ENCODE assay signal across 18 mouse cellular contexts in the genomic region with DNA sequence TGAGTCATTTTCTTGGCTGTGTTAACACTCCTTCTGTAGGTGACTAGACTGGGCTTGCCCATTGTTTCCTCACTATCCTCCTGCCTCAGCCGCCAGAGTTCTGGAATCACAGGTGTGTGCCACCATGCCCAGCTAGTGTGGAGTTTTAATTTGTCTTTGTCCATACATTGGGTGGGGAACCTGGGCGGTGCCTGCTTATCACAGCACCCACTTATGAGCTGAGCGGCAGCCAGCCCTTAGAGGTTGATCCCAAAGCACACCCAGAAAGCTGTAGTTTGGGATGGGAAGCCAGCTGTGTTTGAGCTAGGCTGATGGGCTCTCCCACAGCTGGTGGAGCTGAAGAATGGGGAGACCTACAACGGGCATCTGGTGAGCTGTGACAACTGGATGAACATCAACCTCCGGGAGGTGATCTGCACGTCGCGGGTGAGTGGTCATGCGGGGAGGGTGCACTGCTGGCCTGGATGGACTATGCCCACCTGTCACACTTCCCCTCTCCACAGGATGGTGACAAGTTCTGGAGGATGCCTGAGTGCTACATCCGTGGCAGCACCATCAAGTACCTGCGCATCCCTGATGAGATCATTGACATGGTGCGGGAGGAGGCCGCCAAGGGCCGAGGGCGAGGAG. TPM values are rescaled to one million over a fixed set of nuclear protein-coding genes. Genes with fewer than 3 reads are reported as not detected.
DNase-seq lines count a peak whose midpoint lies in the region; ATAC-seq and TF ChIP-seq lines count a peak whose summit lies in the region.
"Had no signal": no experiment of that assay in that cellular context is flagged by ENCODE, and none has a peak within 500 bp of the region (broad histone marks: within the 10 kb centered on the region; RNA-seq: fewer than 3 reads in every experiment).

No protein-coding gene starts in this region.

- H3K27me3 ChIP-seq in hindbrain, embryonic 10.5 days (ENCODE audit: insufficient read depth, poor library complexity, severe bottlenecking) = no peaks in the 10 kb centered on the region; the same call in 1 of the 2 replicates
- H3K27me3 ChIP-seq in hindbrain, embryonic 12.5 days = peaks cover 4% of the 10 kb centered on the region; the same call in 1 of the 2 replicates
- peaks cover 4% of the 10 kb centered on the region for H3K27me3 ChIP-seq in liver, embryonic 15.5 days
- H3K27me3 ChIP-seq in thymus, adult 2 months (ENCODE audit: control insufficient read depth, insufficient read depth, low read length) = no peaks in the 10 kb centered on the region
- H3K27me3 ChIP-seq in midbrain, postnatal 0 days (ENCODE audit: insufficient read depth, low read length) = no peaks in the 10 kb centered on the region
- H3K27me3 ChIP-seq: midbrain, embryonic 15.5 days; neural tube, embryonic 12.5 days; Patski had no signal

- peaks cover 41% of the 10 kb centered on the region for H3K36me3 ChIP-seq in hindbrain, embryonic 10.5 days
- peaks cover 27% of the 10 kb centered on the region for H3K36me3 ChIP-seq in hindbrain, embryonic 12.5 days
- peaks cover 30% of the 10 kb centered on the region for H3K36me3 ChIP-seq in liver, embryonic 15.5 days (replicated peaks)
- 0 out of 2 replicates have a peak, but pooled peaks cover 3% of the 10 kb centered on the region for H3K36me3 ChIP-seq in thymus, adult 2 months (ENCODE audit: control insufficient read depth, insufficient read depth, low read length)
- peaks cover 17% of the 10 kb centered on the region; the same call in 1 of the 2 replicates for H3K36me3 ChIP-seq in midbrain, postnatal 0 days (ENCODE audit: insufficient read depth, low read length)

- peak overlapping the region; percentile 16; the same call in 1 of the 2 replicates for H3K27ac ChIP-seq in hindbrain, embryonic 10.5 days
- no peak overlapping the region for H3K27ac ChIP-seq in hindbrain, embryonic 12.5 days
- peak overlapping the region; percentile 67 for H3K27ac ChIP-seq in liver, embryonic 15.5 days (replicated peaks)
- no peak overlapping the region for H3K27ac ChIP-seq in thymus, adult 2 months (ENCODE audit: control insufficient read depth, insufficient read depth, low read length)
- no peak overlapping the region for H3K27ac ChIP-seq in midbrain, postnatal 0 days (ENCODE audit: low read depth, low read length)
- H3K27ac ChIP-seq: layer of hippocampus, adult 2 months; midbrain, embryonic 15.5 days; neural tube, embryonic 12.5 days had no signal

- DNase-seq in hindbrain, embryonic 10.5 days (ENCODE audit: low spot score) = no peak
- DNase-seq in c-Kit-positive CD71-positive TER-119-positive erythroid progenitor cells, embryonic 14.5 days (ENCODE audit: low spot score) = peak; percentile 56
- peak; percentile 58 for DNase-seq in kidney, postnatal 10 days
- DNase-seq in frontal cortex, postnatal 25 days (ENCODE audit: low spot score in 2 of 2) = no peak
- no peak for DNase-seq in thymus, adult 2 months
- DNase-seq in midbrain, postnatal 0 days (ENCODE audit: low spot score) = no peak
- DNase-seq: cerebellum, adult 11-12 months; embryo, embryonic 11 days; heart, adult 18-20 months; heart, postnatal 10 days; lung, postnatal 14 days had no signal

- no peak for TF ChIP-seq CTCF in thymus, adult 2 months (IDR thresholded peaks at IDR 0.05; ENCODE audit: borderline replicate concordance, control insufficient read depth, extremely low read depth, insufficient read depth, low read length, poor library complexity)
- TF ChIP-seq CTCF in midbrain, postnatal 0 days (IDR thresholded peaks at IDR 0.05) = no peak

- H3K4me3 ChIP-seq in hindbrain, embryonic 10.5 days = no peak overlapping the region
- no peak overlapping the region for H3K4me3 ChIP-seq in hindbrain, embryonic 12.5 days
- H3K4me3 ChIP-seq in liver, embryonic 15.5 days (replicated peaks) = 0 out of 2 replicates have a peak overlapping the region, but pooled peaks have one; percentile 10
- H3K4me3 ChIP-seq in thymus, adult 2 months (ENCODE audit: control insufficient read depth, insufficient read depth, low read length) = no peak overlapping the region
- no peak overlapping the region for H3K4me3 ChIP-seq in midbrain, postnatal 0 days (ENCODE audit: low read depth, low read length)
- H3K4me3 ChIP-seq: layer of hippocampus, adult 2 months; midbrain, embryonic 15.5 days; neural tube, embryonic 12.5 days had no signal

- H3K9me3 ChIP-seq in hindbrain, embryonic 10.5 days = no peaks in the 10 kb centered on the region
- no peaks in the 10 kb centered on the region for H3K9me3 ChIP-seq in hindbrain, embryonic 12.5 days (replicated peaks)
- H3K9me3 ChIP-seq in liver, embryonic 15.5 days (replicated peaks) = no peaks in the 10 kb centered on the region
- no peaks in the 10 kb centered on the region for H3K9me3 ChIP-seq in midbrain, postnatal 0 days (ENCODE audit: low read length)
- H3K9me3 ChIP-seq: midbrain, embryonic 15.5 days; neural tube, embryonic 12.5 days had no signal

- H3K4me2 ChIP-seq in hindbrain, embryonic 12.5 days (replicated peaks) = no peak overlapping the region
- peak overlapping the region; percentile 55 for H3K4me2 ChIP-seq in liver, embryonic 15.5 days
- no peak overlapping the region for H3K4me2 ChIP-seq in midbrain, postnatal 0 days (ENCODE audit: low read depth, low read length, poor library complexity, severe bottlenecking)
- H3K4me2 ChIP-seq: midbrain, embryonic 15.5 days; neural tube, embryonic 12.5 days had no signal

- ATAC-seq in hindbrain, embryonic 12.5 days (ENCODE audit: low FRiP score) = no peak
- no peak for ATAC-seq in liver, embryonic 15.5 days (ENCODE audit: insufficient read depth)
- ATAC-seq in midbrain, postnatal 0 days (ENCODE audit: low FRiP score) = no peak
- ATAC-seq: midbrain, embryonic 15.5 days; Patski had no signal

- H3K9ac ChIP-seq in hindbrain, embryonic 12.5 days = no peak overlapping the region
- H3K9ac ChIP-seq in liver, embryonic 15.5 days = 0 out of 2 replicates have a peak overlapping the region, but pooled peaks have one; percentile 2
- H3K9ac ChIP-seq in midbrain, postnatal 0 days (replicated peaks; ENCODE audit: low read length, poor library complexity, severe bottlenecking) = no peak overlapping the region
- H3K9ac ChIP-seq: midbrain, embryonic 15.5 days; neural tube, embryonic 12.5 days had no signal

- H3K4me1 ChIP-seq in hindbrain, embryonic 10.5 days (replicated peaks) = peaks cover 26% of the 10 kb centered on the region
- H3K4me1 ChIP-seq in hindbrain, embryonic 12.5 days = peaks cover 21% of the 10 kb centered on the region
- H3K4me1 ChIP-seq in liver, embryonic 15.5 days (replicated peaks) = peaks cover 91% of the 10 kb centered on the region
- peaks cover 33% of the 10 kb centered on the region for H3K4me1 ChIP-seq in thymus, adult 2 months (replicated peaks; ENCODE audit: control insufficient read depth, insufficient read depth, low read length)
- peaks cover 8% of the 10 kb centered on the region; the same call in 1 of the 2 replicates for H3K4me1 ChIP-seq in midbrain, postnatal 0 days (ENCODE audit: insufficient read depth, low read length)

- TF ChIP-seq POLR2A in thymus, adult 2 months (IDR thresholded peaks at IDR 0.05; ENCODE audit: control insufficient read depth, extremely low read depth, insufficient read depth, low read length, poor library complexity) = no peak

- WGBS in hindbrain, embryonic 10.5 days = 93% methylated on average over 15 of the region's 15 CpGs
- 91% methylated on average over 15 of the region's 15 CpGs for WGBS in hindbrain, embryonic 12.5 days
- 75% methylated on average over 15 of the region's 15 CpGs for WGBS in liver, embryonic 15.5 days (ENCODE audit: insufficient replicate concordance)
- 96% methylated on average over 15 of the region's 15 CpGs for WGBS in thymus, adult 2 months
- WGBS in midbrain, postnatal 0 days = 98% methylated on average over 15 of the region's 15 CpGs

RNA-seq across cellular contexts. Expression of a gene that starts 4.5 kb away (rescaled TPM):
- polyA plus RNA-seq in hindbrain, embryonic 10.5 days (2016; fragmentation: Nextera tagmentation; extraction: Ambion mirVana) = 344 and 354 TPM in 2 replicates
- 227 and 231 TPM in 2 replicates for polyA plus RNA-seq in hindbrain, embryonic 12.5 days (2016; fragmentation: Nextera tagmentation; extraction: Ambion mirVana)
- 148 and 155 TPM in 2 replicates for polyA plus RNA-seq in liver, embryonic 15.5 days (2015; fragmentation: Nextera tagmentation; extraction: Ambion mirVana)
- 192 and 199 TPM in 2 replicates for polyA plus RNA-seq in thymus, adult 2 months (2012; rRNA removed)
- total RNA-seq in midbrain, postnatal 0 days (2014; rRNA removed) = 140 and 312 TPM in 2 replicates
- polyA plus RNA-seq in midbrain, postnatal 0 days (2015; fragmentation: Nextera tagmentation; extraction: Ambion mirVana) = 157 and 169 TPM in 2 replicates

RNA-seq across cellular contexts. Expression of a gene that starts 17.4 kb away (rescaled TPM):
- polyA plus RNA-seq in hindbrain, embryonic 10.5 days (2016; fragmentation: Nextera tagmentation; extraction: Ambion mirVana) = 87.4 and 141 TPM in 2 replicates
- 101 and 125 TPM in 2 replicates for polyA plus RNA-seq in hindbrain, embryonic 12.5 days (2016; fragmentation: Nextera tagmentation; extraction: Ambion mirVana)
- 21.7 and 22.3 TPM in 2 replicates for polyA plus RNA-seq in liver, embryonic 15.5 days (2015; fragmentation: Nextera tagmentation; extraction: Ambion mirVana)
- 40.7 and 41.9 TPM in 2 replicates for polyA plus RNA-seq in thymus, adult 2 months (2012; rRNA removed)
- 40.2 and 60.6 TPM in 2 replicates for total RNA-seq in midbrain, postnatal 0 days (2014; rRNA removed)
- polyA plus RNA-seq in midbrain, postnatal 0 days (2015; fragmentation: Nextera tagmentation; extraction: Ambion mirVana) = 37.6 and 50.6 TPM in 2 replicates

RNA-seq across cellular contexts. Expression of a gene that starts 21.2 kb away (rescaled TPM):
- 64.6 and 128 TPM in 2 replicates for polyA plus RNA-seq in hindbrain, embryonic 10.5 days (2016; fragmentation: Nextera tagmentation; extraction: Ambion mirVana)
- polyA plus RNA-seq in hindbrain, embryonic 12.5 days (2016; fragmentation: Nextera tagmentation; extraction: Ambion mirVana) = 186 and 217 TPM in 2 replicates
- polyA plus RNA-seq in liver, embryonic 15.5 days (2015; fragmentation: Nextera tagmentation; extraction: Ambion mirVana) = 23.7 and 26.1 TPM in 2 replicates
- polyA plus RNA-seq in thymus, adult 2 months (2012; rRNA removed) = 540 and 792 TPM in 2 replicates
- total RNA-seq in midbrain, postnatal 0 days (2014; rRNA removed) = 470 and 553 TPM in 2 replicates
- 91.0 and 99.3 TPM in 2 replicates for polyA plus RNA-seq in midbrain, postnatal 0 days (2015; fragmentation: Nextera tagmentation; extraction: Ambion mirVana)

RNA-seq across cellular contexts. Expression of a gene that starts 25.7 kb away (rescaled TPM):
- polyA plus RNA-seq in hindbrain, embryonic 10.5 days (2016; fragmentation: Nextera tagmentation; extraction: Ambion mirVana) = 0.07 TPM in 1 of 2 replicates, not detected in the other
- polyA plus RNA-seq in hindbrain, embryonic 12.5 days (2016; fragmentation: Nextera tagmentation; extraction: Ambion mirVana) = 0.05 TPM in 1 of 2 replicates, not detected in the other
- polyA plus RNA-seq in liver, embryonic 15.5 days (2015; fragmentation: Nextera tagmentation; extraction: Ambion mirVana) = 0.01 and 0.02 TPM in 2 replicates
- 0.19 and 0.28 TPM in 2 replicates for polyA plus RNA-seq in thymus, adult 2 months (2012; rRNA removed)
- 0.22 TPM in 1 of 2 replicates, not detected in the other for total RNA-seq in midbrain, postnatal 0 days (2014; rRNA removed)
- 0.06 and 0.07 TPM in 2 replicates for polyA plus RNA-seq in midbrain, postnatal 0 days (2015; fragmentation: Nextera tagmentation; extraction: Ambion mirVana)

RNA-seq across cellular contexts. Expression of a gene that starts 40.8 kb away (rescaled TPM):
- not detected in 2 replicates for polyA plus RNA-seq in hindbrain, embryonic 10.5 days (2016; fragmentation: Nextera tagmentation; extraction: Ambion mirVana)
- polyA plus RNA-seq in hindbrain, embryonic 12.5 days (2016; fragmentation: Nextera tagmentation; extraction: Ambion mirVana) = not detected in 2 replicates
- 0.13 and 0.35 TPM in 2 replicates for polyA plus RNA-seq in liver, embryonic 15.5 days (2015; fragmentation: Nextera tagmentation; extraction: Ambion mirVana)
- 0.48 and 0.50 TPM in 2 replicates for polyA plus RNA-seq in thymus, adult 2 months (2012; rRNA removed)
- not detected in 2 replicates for total RNA-seq in midbrain, postnatal 0 days (2014; rRNA removed)
- polyA plus RNA-seq in midbrain, postnatal 0 days (2015; fragmentation: Nextera tagmentation; extraction: Ambion mirVana) = not detected in 2 replicates
- total RNA-seq: heart, adult 18-20 months; heart, postnatal 10 days; layer of hippocampus, adult 2 months had no signal
- polyA plus RNA-seq: limb, embryonic 14.5 days; midbrain, embryonic 15.5 days; neural tube, embryonic 12.5 days had no signal

Comparison
In these comparisons a context has a peak if more than half of its experiments do, and no peak if none do; other contexts are left out.
1. H3K27ac ChIP-seq: peak in hindbrain, embryonic 10.5 days (single experiment) and liver, embryonic 15.5 days (single experiment); none in hindbrain, embryonic 12.5 days (single experiment), thymus, adult 2 months (single experiment) and midbrain, postnatal 0 days (single experiment).
2. DNase-seq: peak in c-Kit-positive CD71-positive TER-119-positive erythroid progenitor cells, embryonic 14.5 days (single experiment) and kidney, postnatal 10 days (single experiment); none in hindbrain, embryonic 10.5 days (single experiment), frontal cortex, postnatal 25 days (0 of 2), thymus, adult 2 months (single experiment) and midbrain, postnatal 0 days (single experiment).